Mouse (Mus musculus) right cerebral cortex, postnatal 10 days (tissue): ENCODE measurements around the gene 2010300C02Rik.
A peak's percentile ranks its signal among the peaks of the same experiment; 100 is the strongest.

Experiments used
- DNase-seq, 2 experiments: peaks; one replicate each; pipeline ENCODE4 v3.0.0; 2021; ENCODE audit warnings: low spot score in 2 of 2

2010300C02Rik gene

DNA sequence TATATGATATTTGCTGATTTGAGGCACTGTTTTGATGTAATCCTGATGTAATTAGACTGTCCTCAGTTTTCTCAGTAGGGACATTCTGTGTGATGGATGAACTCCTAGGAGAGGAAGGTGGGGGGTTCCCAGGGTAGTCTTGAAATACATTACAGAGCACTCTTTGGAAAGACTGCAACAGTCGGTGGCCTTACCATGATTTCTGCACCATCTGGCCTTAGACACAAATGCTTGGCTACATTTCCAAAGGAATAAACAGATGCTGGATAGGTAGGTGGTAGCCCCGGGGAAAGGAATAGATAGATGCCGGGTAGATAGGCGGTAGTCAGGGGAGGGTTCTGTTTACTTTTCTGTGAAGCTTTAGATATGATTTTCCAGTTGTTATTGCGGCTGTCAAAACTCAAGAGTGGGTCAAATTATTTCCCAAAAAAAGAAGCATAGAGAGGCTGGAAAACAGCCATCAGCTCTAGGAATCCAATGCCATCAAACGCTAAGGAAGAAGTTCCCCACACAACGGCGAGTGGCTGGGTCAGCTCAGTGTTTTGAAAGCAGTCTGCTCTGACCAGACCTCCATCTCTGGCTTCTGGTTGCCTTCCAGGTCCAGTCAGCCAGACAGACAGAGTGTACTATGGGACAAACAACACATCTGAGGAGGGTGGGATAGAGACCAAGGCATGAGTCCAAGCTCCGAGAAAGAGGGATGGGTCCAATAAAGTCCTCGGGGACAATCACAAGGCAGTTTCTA lies 147.2 kb downstream of the 2010300C02Rik start:
- no peak for DNase-seq

DNA sequence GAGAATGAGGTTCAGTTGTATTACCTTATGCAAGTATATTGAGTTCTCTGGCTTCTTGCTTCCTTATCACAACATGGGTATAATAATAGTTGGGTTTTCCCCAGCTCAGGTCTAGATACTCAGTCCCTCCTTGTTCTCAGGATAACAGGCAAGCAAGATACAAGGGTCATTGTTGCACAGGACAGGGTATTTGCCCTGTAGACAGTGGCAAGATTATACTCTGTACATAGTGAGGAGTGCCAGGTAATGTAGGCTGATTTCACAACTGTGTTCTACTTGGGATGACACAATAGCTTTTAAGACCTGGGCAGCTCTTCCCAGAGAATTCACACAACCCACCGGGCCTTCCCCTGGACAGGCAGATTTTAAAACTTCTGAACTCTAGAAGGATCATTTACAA lies 151.5 kb downstream of the 2010300C02Rik start:
- no peak for DNase-seq

DNA sequence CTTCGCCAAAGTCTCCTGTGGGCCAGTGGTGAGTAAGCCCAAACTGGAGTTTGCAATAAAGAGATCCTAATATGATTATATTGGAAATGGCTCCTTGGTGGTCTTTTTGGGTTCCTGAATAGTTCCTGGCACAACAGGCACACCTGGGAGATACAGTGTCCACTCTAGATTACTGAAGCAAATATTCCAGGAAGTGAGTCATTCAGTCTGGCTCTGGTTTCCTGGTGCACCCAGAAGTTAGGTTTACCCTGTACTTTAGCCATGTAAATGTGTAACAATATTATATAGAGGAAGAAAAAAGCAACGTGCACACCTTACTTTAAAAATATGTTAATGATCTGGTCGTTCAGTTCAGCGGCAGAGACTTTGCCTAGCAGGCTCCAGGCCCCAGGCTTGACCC lies 153.1 kb downstream of the 2010300C02Rik start:
- no peak for DNase-seq

DNA sequence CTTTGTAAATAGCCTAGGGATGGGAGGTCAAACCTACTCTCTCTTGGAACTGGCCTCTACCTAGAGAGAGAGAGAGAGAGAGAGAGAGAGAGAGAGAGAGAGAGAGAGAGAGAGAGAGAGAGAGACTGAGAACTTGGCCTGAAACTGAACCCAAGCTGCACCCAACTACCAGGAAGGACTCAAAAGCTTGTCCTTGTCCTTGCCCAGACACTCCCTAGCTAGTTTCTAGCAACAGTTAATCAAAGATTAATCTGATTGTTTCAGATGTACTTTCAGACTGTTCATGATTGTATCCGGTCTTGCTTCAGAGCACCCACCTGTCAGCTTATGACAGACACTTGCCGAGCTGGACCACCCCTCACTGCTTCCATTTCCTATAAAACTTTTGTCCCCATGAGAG lies 153.5 kb downstream of the 2010300C02Rik start:
- peak in 1 of 2 experiments; percentile 8 for DNase-seq

DNA sequence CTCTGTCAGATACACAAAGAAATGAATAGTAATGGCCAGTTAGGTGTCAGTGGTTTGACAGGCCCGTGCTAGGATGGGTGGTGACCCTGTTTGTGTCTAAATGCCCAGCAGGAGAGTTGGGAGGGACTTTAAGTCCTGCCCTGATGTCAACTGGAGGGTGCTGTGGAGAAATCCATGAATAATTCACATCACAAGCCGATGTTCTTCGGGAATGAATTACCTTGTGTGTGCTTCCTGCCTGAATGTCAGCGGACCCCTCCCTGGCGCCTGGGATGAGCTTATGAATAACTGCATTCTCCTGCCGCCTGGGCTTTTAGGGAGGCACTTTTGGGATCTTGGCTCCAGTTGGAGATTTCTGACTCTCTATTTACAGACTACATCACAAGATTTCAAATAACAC lies 154.5 kb downstream of the 2010300C02Rik start:
- DNase-seq = peak; percentile 49 to 53

DNA sequence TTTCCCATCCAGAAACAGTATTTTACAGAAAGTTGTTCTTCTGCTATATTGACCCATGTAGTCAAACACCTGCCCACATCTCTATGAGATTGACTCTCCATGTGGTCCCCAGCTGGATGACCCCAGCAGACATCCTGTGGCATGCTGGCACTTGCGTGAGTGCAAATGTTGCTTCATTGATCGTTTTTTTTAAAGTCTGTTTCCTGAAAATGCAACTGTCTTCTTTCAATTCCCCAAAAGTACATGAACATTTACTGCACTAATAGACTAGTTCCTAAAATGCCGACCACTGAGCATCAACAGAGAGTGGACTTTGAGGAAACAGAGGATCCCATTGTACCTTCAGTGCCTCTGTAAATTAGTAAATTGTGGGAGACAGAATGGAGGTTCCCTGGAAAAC lies 157.9 kb downstream of the 2010300C02Rik start:
- DNase-seq = no peak
